Mouse (Mus musculus): ENCODE measurements at regions not wholly inside any gene's neighbourhood (a gene's known extent, or its start where the extent isn't known, plus 50 kb on each side); places are given as distances from the start of the nearest gene placed in this dataset.

DNA sequence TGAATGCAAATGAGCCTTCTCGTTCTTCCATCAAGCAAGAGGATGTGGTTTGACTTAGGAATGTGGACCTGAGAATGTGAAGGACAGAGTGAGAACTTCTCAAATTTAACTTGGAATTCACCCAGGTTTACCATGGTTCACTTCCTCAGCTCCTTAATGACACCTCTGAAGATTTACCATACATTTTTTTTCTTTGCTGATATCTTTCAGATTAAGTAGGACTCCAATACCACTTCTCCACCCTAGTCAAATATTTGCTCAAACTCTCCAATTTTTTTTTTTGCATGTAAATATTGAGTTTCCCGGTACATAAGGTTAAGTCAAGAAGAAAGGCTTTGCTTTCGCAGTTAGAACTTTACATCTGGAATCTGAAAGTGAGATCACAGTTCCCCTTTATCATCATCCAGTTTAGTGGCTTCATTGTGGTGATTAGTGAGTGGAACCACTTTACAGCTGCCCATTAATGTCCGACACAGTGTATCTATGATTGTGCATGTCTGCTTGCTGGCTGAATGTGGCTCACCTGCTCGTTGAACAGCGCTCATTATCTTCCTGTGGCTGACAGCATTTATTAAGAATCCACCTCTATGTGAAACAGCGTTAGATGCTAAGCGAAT lies 446.0 kb upstream of the Adam34 start:
- Histone ChIP-seq H3K4me3 (replicated peaks) (no peak overlapping the region), H3K9me3 (no peaks in the 10 kb centered on the region), H3K27me3 (replicated peaks) (no peaks in the 10 kb centered on the region), H3K27ac (no peak overlapping the region), H3K4me1 (replicated peaks) (no peaks in the 10 kb centered on the region), H3K4me2 (replicated peaks) (no peak overlapping the region), H3K9ac (no peak overlapping the region), H3K36me3 (no peaks in the 10 kb centered on the region)
- no peak for ATAC-seq
- WGBS: 56% methylated on average over 8 of the region's 8 CpGs

DNA sequence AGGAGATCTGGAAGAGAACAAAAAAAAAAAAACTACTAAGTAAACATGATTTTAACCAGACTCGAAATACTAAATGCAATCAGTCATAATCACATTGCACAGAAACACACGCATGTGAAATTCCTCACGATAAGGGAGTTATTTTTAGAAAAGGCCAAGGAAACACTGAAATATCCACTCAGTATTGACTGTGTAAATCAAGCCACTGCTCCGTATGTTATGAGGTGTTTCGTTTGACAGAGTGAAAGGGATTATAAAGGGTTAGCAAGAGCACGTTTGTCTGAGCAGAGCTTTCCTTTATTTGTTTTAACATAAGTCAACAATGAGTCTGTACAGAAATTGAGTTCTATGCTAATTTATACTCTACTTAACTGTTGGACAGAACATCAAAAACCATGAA lies 455.3 kb upstream of the Adam34 start:
- no peaks in the 10 kb centered on the region for H3K27me3 ChIP-seq (replicated peaks)
- no peak overlapping the region for H3K27ac ChIP-seq
- ATAC-seq: no peak
- no peak overlapping the region for H3K4me3 ChIP-seq (replicated peaks)
- no peaks in the 10 kb centered on the region for H3K36me3 ChIP-seq
- H3K4me2 ChIP-seq (replicated peaks): no peak overlapping the region
- WGBS: 11% methylated on average over 6 of the region's 6 CpGs
- H3K4me1 ChIP-seq (replicated peaks): no peaks in the 10 kb centered on the region
- H3K9me3 ChIP-seq: no peaks in the 10 kb centered on the region
- H3K9ac ChIP-seq: no peak overlapping the region

DNA sequence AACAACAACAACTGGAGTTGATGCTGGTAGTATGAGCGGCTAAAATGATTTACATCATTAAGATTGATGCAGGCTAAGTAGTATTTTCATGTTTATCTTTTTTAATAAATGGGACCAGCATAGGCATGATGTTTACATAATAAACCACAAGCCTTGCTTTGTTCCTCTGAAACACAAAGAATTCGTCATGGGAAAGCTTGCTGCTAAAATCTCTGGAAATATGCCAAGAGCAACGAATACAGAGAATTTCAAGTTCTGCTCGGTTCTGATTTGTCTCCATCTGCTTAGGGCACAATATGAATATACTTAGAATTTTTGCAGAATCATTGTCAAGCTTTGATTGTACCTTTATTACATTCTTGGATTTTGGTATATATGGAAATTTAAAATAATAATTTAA lies 467.2 kb upstream of the Adam34 start:
- no peaks in the 10 kb centered on the region for H3K9me3 ChIP-seq
- WGBS: 41% methylated on average over 4 of the region's 4 CpGs
- no peak for ATAC-seq
- no peak overlapping the region for H3K9ac ChIP-seq
- H3K4me3 ChIP-seq (replicated peaks): no peak overlapping the region
- no peaks in the 10 kb centered on the region for H3K4me1 ChIP-seq (replicated peaks)
- H3K27me3 ChIP-seq (replicated peaks): no peaks in the 10 kb centered on the region
- no peak overlapping the region for H3K27ac ChIP-seq
- no peaks in the 10 kb centered on the region for H3K36me3 ChIP-seq
- H3K4me2 ChIP-seq (replicated peaks): no peak overlapping the region

DNA sequence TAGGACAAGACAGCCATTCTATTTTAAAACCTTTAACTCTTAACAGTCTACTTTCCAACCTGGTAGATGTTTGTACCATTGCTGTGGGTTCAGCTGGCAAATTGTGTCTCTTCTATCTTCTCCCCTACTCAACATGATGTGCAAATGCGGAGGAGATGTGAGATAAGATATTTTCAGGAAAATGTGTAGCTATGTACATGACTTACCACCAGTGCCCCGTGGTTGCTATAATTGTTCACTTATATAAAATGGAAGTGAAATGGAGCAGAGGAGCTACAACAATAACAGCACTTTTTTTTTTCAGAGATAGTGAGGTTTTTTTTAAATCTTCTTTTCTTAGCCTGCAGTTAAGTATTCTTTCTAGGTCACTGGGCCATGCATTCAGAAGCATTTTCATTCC lies 492.4 kb upstream of the Adam34 start:
- no peak overlapping the region for H3K27ac ChIP-seq
- no peaks in the 10 kb centered on the region for H3K36me3 ChIP-seq
- H3K9me3 ChIP-seq: no peaks in the 10 kb centered on the region
- ATAC-seq: no peak
- WGBS: 85% methylated on average over 2 of the region's 2 CpGs
- no peak overlapping the region for H3K4me2 ChIP-seq (replicated peaks)
- H3K9ac ChIP-seq: no peak overlapping the region
- H3K4me1 ChIP-seq (replicated peaks): no peaks in the 10 kb centered on the region
- H3K27me3 ChIP-seq (replicated peaks): no peaks in the 10 kb centered on the region
- no peak overlapping the region for H3K4me3 ChIP-seq (replicated peaks)

GRCm38 (mm10) chr8:44206391-44207170 lies 496.7 kb upstream of the Adam34 start:
- Histone ChIP-seq H3K9ac (no peak overlapping the region), H3K4me2 (replicated peaks) (no peak overlapping the region), H3K36me3 (no peaks in the 10 kb centered on the region), H3K4me1 (replicated peaks) (no peaks in the 10 kb centered on the region), H3K4me3 (replicated peaks) (no peak overlapping the region), H3K9me3 (no peaks in the 10 kb centered on the region), H3K27ac (no peak overlapping the region), H3K27me3 (replicated peaks) (no peaks in the 10 kb centered on the region)
- ATAC-seq: no peak
- WGBS: 74% methylated on average over 11 of the region's 11 CpGs

DNA sequence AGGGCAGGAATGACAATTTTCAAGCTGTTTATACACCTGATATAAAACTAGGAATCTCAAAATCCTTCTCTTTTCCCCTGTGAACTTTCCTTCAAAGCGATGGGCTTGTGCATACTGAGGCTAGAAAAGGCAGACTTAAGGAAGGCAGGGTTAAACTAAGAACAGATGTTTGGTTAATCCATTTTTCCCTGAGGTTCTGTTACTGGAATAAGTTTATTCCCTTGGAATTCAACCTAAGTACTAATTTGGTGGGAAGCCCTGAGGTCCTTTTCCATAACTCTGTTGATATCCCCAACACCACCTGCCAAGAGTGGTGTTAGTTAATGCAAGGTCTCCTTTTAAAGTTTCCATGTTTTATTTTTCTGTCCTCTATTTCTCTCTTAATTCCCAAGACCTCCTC lies 512.5 kb upstream of the Adam34 start:
- no peak overlapping the region for H3K4me2 ChIP-seq (replicated peaks)
- WGBS: 100% methylated on average over 1 of the region's 1 CpGs
- ATAC-seq: no peak
- no peaks in the 10 kb centered on the region for H3K36me3 ChIP-seq
- H3K4me3 ChIP-seq (replicated peaks): no peak overlapping the region
- H3K9me3 ChIP-seq: no peaks in the 10 kb centered on the region
- no peaks in the 10 kb centered on the region for H3K27me3 ChIP-seq (replicated peaks)
- H3K9ac ChIP-seq: no peak overlapping the region
- H3K27ac ChIP-seq: no peak overlapping the region
- H3K4me1 ChIP-seq (replicated peaks): no peaks in the 10 kb centered on the region

- H3K27ac ChIP-seq: no peak overlapping the region
- H3K9me3 ChIP-seq: no peaks in the 10 kb centered on the region
- no peaks in the 10 kb centered on the region for H3K36me3 ChIP-seq
- H3K9ac ChIP-seq: no peak overlapping the region
- H3K4me2 ChIP-seq (replicated peaks): no peak overlapping the region
- H3K4me1 ChIP-seq (replicated peaks): no peaks in the 10 kb centered on the region
- ATAC-seq: no peak
- no peak overlapping the region for H3K4me3 ChIP-seq (replicated peaks)
- WGBS: 81% methylated on average over 3 of the region's 3 CpGs
- H3K27me3 ChIP-seq (replicated peaks): no peaks in the 10 kb centered on the region
Observed at GRCm38 (mm10) chr8:44252393-44252792, 542.5 kb upstream of the Adam34 start.

DNA sequence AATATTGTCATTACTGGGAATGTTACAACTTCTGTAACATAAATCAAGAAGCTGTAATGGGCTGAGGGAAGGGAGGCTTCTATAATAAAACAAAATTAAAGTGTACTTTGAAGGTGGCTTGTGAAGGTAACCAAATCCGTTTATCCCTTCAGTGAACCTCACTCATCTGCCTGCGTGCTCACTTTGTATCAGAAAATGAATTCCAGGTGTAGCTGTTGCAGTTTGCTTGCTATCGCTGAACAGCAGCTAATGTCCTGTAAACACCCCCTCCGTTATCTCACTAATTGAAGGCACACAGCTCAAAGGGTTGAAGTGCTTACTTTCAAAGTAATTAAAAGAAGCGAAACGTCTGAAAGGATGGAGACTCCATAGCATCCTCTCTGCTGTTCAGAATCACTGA lies 547.2 kb upstream of the Adam34 start:
- no peaks in the 10 kb centered on the region for H3K4me1 ChIP-seq (replicated peaks)
- no peaks in the 10 kb centered on the region for H3K36me3 ChIP-seq
- 55% methylated on average over 6 of the region's 6 CpGs for WGBS
- H3K27ac ChIP-seq: no peak overlapping the region
- H3K9me3 ChIP-seq: no peaks in the 10 kb centered on the region
- no peak overlapping the region for H3K9ac ChIP-seq
- H3K4me3 ChIP-seq (replicated peaks): no peak overlapping the region
- ATAC-seq: no peak
- no peak overlapping the region for H3K4me2 ChIP-seq (replicated peaks)
- H3K27me3 ChIP-seq (replicated peaks): no peaks in the 10 kb centered on the region

DNA sequence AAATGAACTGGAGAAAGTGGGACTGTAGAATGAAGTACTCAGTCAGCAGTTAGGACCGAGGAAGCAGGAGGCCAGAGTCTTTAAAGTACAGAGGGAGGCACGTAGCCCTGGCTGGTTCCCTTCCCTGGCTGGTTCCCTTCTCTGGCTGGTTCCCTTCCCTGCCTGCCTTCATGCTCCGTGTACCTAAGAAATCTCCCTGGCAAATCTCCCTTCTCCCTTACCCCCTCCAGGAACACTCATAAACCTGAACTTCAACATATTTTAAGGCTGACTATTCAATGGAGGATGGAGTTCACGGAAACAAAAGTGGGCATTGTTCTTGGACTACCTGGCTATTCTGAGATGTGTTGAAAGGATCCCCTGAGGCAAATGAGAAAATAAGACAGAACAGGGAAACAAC lies 551.2 kb upstream of the Adam34 start:
- 77% methylated on average over 4 of the region's 4 CpGs for WGBS
- Histone ChIP-seq H3K27ac (no peak overlapping the region), H3K27me3 (replicated peaks) (no peaks in the 10 kb centered on the region), H3K4me3 (replicated peaks) (no peak overlapping the region), H3K36me3 (no peaks in the 10 kb centered on the region), H3K9me3 (no peaks in the 10 kb centered on the region), H3K9ac (no peak overlapping the region), H3K4me1 (replicated peaks) (no peaks in the 10 kb centered on the region), H3K4me2 (replicated peaks) (no peak overlapping the region)
- ATAC-seq: no peak

GRCm38 (mm10) chr8:44273300-44273699 lies 563.5 kb upstream of the Adam34 start:
- 57% methylated on average over 4 of the region's 4 CpGs for WGBS
- Histone ChIP-seq H3K4me2 (replicated peaks) (no peak overlapping the region), H3K4me1 (replicated peaks) (no peaks in the 10 kb centered on the region), H3K4me3 (replicated peaks) (no peak overlapping the region), H3K36me3 (no peaks in the 10 kb centered on the region), H3K9ac (no peak overlapping the region), H3K9me3 (no peaks in the 10 kb centered on the region), H3K27ac (no peak overlapping the region), H3K27me3 (replicated peaks) (no peaks in the 10 kb centered on the region)
- no peak for ATAC-seq

DNA sequence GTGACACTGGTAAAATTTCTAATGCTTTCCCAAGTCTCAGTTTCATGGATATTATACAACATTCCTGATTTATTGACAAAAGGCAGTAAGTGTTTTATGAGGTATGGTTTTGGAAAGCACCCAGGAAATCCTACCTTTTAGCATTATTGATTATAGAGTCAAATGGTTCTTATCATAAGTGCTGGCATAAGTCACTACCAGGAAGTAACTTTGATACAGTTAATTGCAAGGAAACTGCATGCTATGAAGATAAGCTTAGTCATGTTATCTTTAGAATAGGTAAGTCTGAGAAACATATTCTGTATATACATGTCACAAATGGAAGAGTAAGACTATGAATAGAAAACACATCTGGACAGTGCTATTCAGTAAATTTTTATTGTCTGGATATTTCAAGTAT lies 608.4 kb upstream of the Adam34 start:
- no peak overlapping the region for H3K4me2 ChIP-seq (replicated peaks)
- no peaks in the 10 kb centered on the region for H3K27me3 ChIP-seq (replicated peaks)
- H3K36me3 ChIP-seq: no peaks in the 10 kb centered on the region
- H3K4me1 ChIP-seq (replicated peaks): no peaks in the 10 kb centered on the region
- H3K4me3 ChIP-seq (replicated peaks): no peak overlapping the region
- H3K9ac ChIP-seq: no peak overlapping the region
- ATAC-seq: peak; percentile 84
- H3K9me3 ChIP-seq: no peaks in the 10 kb centered on the region
- no peak overlapping the region for H3K27ac ChIP-seq

GRCm38 (mm10) chr8:44334323-44334993 lies 600.8 kb upstream of the Fat1 start:
- Histone ChIP-seq H3K27ac (no peak overlapping the region), H3K4me1 (replicated peaks) (no peaks in the 10 kb centered on the region), H3K4me2 (replicated peaks) (no peak overlapping the region), H3K9ac (no peak overlapping the region), H3K4me3 (replicated peaks) (no peak overlapping the region), H3K9me3 (no peaks in the 10 kb centered on the region), H3K36me3 (no peaks in the 10 kb centered on the region), H3K27me3 (replicated peaks) (no peaks in the 10 kb centered on the region)
- 76% methylated on average over 6 of the region's 6 CpGs for whole genome bisulfite sequencing
- no peak for ATAC-seq

DNA sequence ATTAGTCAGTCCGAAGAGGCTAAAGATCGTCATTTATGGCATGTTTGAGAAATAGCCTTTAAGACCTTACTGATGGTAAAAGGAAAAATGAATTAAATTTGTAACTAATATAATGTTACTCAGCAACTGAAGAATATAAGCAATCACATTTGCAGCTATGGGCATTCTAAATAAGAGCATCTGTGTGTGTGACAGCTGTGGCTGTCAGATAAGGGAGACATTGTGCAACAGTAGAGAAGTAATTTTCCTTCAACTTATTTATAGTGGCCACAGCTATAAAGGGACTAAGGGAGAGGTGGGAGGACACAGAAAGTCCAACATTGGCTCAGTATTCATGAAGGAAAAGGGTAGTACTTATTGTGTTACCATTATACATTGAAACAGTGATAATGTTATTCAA lies 591.8 kb upstream of the Fat1 start:
- 75% methylated on average over 2 of the region's 2 CpGs for WGBS

More for the DNA sequence above, 591.8 kb upstream of the Fat1 start:
- no peak for ATAC-seq
- H3K9me3 ChIP-seq: no peaks in the 10 kb centered on the region
- no peaks in the 10 kb centered on the region for H3K36me3 ChIP-seq
- H3K9ac ChIP-seq: no peak overlapping the region
- no peak overlapping the region for H3K4me3 ChIP-seq (replicated peaks)
- H3K27ac ChIP-seq: no peak overlapping the region
- no peaks in the 10 kb centered on the region for H3K4me1 ChIP-seq (replicated peaks)
- no peak overlapping the region for H3K4me2 ChIP-seq (replicated peaks)
- H3K27me3 ChIP-seq (replicated peaks): no peaks in the 10 kb centered on the region

Measured in intestine, embryonic 15.5 days (tissue).